Mouse (Mus musculus): ENCODE results near the gene Trappc12. TPM values are rescaled to one million over a fixed set of nuclear protein-coding genes. Genes with fewer than 3 reads are reported as not detected.
"Not testable (repeated sequence)": the region's sequence is repeated elsewhere in the genome, so short reads cannot be mapped to it uniquely, and the experiment has no call there.

Gene Trappc12
- polyA plus RNA-seq, 1 experiment from 2014 or later, result 46.0 TPM

DNA sequence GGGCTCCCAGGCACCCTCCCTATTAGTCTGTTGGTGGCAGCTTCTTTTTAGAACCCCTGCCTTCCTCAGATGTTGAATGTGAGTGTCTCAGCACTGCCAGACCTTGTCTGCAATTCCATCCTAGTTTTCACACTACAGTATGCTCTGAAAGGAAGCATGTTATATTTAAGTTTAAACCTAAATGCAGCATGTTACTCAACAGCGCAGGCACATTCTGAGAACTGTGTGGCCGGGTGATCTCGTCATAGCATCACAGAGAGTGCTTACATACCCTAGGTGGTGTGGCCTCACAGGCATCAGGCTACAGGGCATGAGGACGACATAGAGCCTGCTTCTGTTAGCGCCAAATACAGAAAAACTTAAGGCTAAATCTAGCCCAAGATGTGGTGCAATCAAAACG, 25.4 kb upstream of the Trappc12 start:
- H3K9me3 ChIP-seq, result no peaks in the 10 kb centered on the region
- WGBS, result 86% methylated on average over 6 of the region's 6 CpGs
- H3K4me1 ChIP-seq (replicated peaks), result peaks cover 29% of the 10 kb centered on the region
- H3K4me2 ChIP-seq (replicated peaks), result no peak overlapping the region
- no peak for ATAC-seq
- H3K36me3 ChIP-seq, result peaks cover 5% of the 10 kb centered on the region
- peak overlapping the region; percentile 54 for H3K27ac ChIP-seq
- H3K9ac ChIP-seq (replicated peaks), result no peak overlapping the region
- no peaks in the 10 kb centered on the region for H3K27me3 ChIP-seq
- H3K4me3 ChIP-seq (replicated peaks), result no peak overlapping the region

DNA sequence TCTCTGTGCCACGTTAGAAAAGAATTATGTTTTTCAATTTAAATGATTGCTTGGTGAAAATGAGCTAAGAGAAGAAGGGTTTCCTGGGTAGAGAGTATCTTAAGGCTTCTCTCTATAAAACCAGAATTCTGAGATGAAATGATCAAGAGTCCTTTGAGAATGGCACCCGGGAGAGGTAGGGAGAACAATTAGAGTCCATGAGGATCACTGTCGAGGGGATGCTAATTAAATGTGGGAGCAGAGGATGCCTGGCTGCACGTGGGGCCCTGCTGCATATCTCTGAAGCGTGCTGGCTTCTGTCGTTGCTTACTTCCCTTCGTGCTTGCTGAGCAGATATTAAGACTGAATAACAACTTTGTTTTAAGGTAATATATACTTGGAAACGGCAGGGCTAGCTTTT, 24.8 kb upstream of the Trappc12 start:
- Histone ChIP-seq H3K4me2 (replicated peaks) (no peak overlapping the region), H3K27ac (peak overlapping the region; percentile 54), H3K9me3 (no peaks in the 10 kb centered on the region), H3K27me3 (no peaks in the 10 kb centered on the region), H3K4me1 (replicated peaks) (peaks cover 26% of the 10 kb centered on the region), H3K36me3 (peaks cover 7% of the 10 kb centered on the region), H3K9ac (replicated peaks) (no peak overlapping the region), H3K4me3 (replicated peaks) (no peak overlapping the region)
- ATAC-seq, result no peak
- WGBS, result 19% methylated on average over 8 of the region's 8 CpGs

DNA sequence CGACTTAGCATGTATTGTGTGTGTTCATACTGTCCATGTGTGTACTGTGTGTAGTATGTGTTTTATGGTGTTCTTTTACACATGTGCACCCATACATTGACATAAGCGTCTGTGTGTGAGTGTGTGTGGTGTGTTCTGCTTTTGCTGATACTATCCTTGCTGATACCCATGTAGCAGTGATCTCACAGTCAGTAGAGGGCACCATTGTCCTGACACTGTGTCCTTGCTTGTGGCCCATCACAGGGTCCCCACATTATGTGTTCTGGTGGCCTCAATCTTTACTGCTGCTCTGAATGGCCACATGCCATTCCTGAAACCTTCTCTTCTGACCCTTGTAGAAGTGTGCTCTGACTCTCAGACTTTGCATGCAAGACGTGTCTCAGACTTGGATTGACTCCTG, 23.5 kb upstream of the Trappc12 start:
- WGBS, result 89% methylated on average over 3 of the region's 3 CpGs
- peaks cover 15% of the 10 kb centered on the region for H3K36me3 ChIP-seq
- no peak overlapping the region; the same call in 1 of the 2 replicates for H3K27ac ChIP-seq
- no peak overlapping the region for H3K9ac ChIP-seq (replicated peaks)
- 0 out of 2 replicates have a peak, but pooled peaks have one; percentile 40 for ATAC-seq
- H3K4me3 ChIP-seq (replicated peaks), result no peak overlapping the region
- no peak overlapping the region for H3K4me2 ChIP-seq (replicated peaks)
- no peaks in the 10 kb centered on the region for H3K9me3 ChIP-seq
- H3K27me3 ChIP-seq, result no peaks in the 10 kb centered on the region
- H3K4me1 ChIP-seq (replicated peaks), result peaks cover 26% of the 10 kb centered on the region

DNA sequence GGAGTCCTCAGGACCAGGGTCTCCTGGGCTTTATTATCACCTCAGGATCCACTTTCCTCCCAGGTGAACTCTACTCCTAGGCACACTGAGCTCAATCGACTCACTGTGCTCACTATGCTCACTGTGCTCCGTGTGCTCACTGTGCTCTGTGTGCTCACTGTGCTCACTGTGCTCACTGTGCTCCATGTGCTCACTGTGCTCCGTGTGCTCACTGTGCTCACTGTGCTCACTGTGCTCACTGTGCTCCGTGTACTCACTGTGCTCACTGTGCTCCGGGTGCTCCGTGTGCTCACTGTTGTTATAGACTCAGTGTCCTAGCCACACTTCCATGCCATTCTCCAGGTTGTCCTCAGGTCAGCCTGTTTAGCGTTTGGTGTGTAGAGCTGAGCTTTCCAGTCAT, 19.7 kb upstream of the Trappc12 start:
- Histone ChIP-seq H3K36me3 (peaks cover 35% of the 10 kb centered on the region), H3K4me1 (replicated peaks) (peaks cover 12% of the 10 kb centered on the region), H3K9ac (replicated peaks) (no peak overlapping the region), H3K27ac (no peak overlapping the region), H3K4me2 (replicated peaks) (no peak overlapping the region), H3K27me3 (no peaks in the 10 kb centered on the region), H3K4me3 (replicated peaks) (no peak overlapping the region), H3K9me3 (no peaks in the 10 kb centered on the region)
- 90% methylated on average over 7 of the region's 7 CpGs for WGBS
- no peak for ATAC-seq

DNA sequence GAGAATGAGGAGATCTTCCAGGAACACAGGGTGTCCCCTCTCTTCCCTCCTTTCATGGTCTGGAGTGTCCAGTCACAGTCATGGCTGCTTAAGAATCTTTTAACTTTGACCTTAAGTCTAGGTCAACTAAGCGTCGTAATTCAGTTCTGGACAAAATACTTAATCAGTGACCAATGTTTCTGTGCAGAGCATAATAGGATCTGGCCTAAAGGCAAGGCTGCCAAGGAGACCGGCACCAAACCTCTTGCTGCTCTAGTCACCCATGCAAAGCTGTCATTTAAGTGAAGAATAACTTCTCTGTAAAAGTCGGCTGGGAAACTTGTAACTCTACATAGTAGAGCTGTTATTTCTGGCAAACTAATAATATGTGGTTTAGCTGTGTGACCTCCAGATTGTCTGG, 5.7 kb upstream of the Trappc12 start:
- Histone ChIP-seq H3K27ac (no peak overlapping the region), H3K27me3 (no peaks in the 10 kb centered on the region), H3K36me3 (0 out of 2 replicates have a peak, but pooled peaks cover 6% of the 10 kb centered on the region), H3K9me3 (no peaks in the 10 kb centered on the region), H3K4me1 (replicated peaks) (peaks cover 21% of the 10 kb centered on the region), H3K4me2 (replicated peaks) (no peak overlapping the region), H3K9ac (replicated peaks) (no peak overlapping the region), H3K4me3 (replicated peaks) (no peak overlapping the region)
- ATAC-seq, result no peak
- 86% methylated on average over 4 of the region's 4 CpGs for WGBS

DNA sequence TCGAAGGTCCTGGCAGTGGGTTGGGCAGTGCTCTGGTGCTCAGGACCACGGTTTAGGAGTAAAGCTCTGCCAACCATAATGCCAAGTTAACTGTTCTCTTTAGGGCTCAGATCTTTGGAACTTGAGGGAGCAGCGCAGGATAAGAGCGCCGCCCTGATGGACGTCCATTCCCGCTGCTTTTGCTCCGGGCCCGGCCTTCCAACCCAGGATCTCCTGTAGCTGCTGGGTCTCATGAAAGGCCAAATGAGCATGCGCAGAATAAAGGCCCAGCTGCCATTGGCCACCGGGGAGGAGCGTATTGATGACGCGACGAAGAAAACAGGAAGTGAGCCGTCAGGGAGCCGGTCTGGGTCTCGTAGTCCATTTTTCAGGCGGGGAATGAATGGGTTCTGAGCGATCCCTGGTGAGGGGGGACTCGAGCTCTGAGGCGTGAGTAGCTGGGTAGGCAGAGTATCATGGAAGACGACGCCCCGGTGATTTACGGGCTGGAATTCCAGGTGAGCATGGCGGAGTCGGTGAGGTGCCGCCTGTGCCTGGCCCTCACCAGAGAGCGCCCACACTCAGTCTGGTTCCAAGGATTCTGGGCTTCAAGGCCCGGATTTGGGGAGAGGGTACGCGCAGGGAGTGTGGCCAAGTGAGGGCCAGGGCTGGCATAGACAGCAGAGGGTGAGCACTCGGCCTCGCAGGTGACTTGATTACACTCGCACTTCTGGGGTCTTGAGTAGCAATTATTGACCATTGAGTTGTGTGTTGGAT, 1.4 kb upstream of the Trappc12 start, which contains the start of gene Eipr1:
Gene Eipr1, plus strand, starts transcription at position 296 of the 756 bp plus-strand sequence.
- Histone ChIP-seq H3K4me3 (replicated peaks) (peak within 1 kb of the TSS; percentile 84), H3K9ac (replicated peaks) (peak within 1 kb of the TSS; percentile 85), H3K4me2 (replicated peaks) (peak within 1 kb of the TSS; percentile 98), H3K4me1 (replicated peaks) (peaks cover 40% of the 10 kb centered on the region), H3K27ac (peak within 1 kb of the TSS; percentile 68), H3K27me3 (no peaks in the 10 kb centered on the region), H3K36me3 (peaks cover 11% of the 10 kb centered on the region), H3K9me3 (no peaks in the 10 kb centered on the region)
- ATAC-seq, result peak; percentile 80
- WGBS, result 4% methylated on average over 36 of the region's 36 CpGs

DNA sequence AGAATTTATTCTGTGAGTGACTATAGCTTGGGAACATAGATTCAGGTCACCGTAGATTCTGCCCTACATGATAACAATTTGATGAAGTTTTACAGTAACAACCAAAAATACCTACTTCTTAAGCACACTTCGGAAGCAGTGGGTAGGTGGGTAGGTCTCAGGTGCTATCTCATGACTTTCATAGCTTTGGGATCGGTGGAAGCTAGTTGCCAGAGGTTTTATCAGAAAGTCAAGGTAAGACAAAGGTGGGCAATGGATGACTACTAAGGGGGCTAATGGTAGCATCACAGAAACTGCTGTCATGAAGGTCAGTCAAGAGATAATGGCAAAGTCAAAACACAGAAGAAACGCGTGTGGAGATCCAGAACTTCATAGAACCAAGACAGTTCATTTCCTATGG, 604 bp upstream of the Trappc12 start:
- H3K36me3 ChIP-seq, result peaks cover 19% of the 10 kb centered on the region
- peak overlapping the region; percentile 55 for H3K27ac ChIP-seq
- H3K4me1 ChIP-seq (replicated peaks), result peaks cover 41% of the 10 kb centered on the region
- no peak overlapping the region for H3K9ac ChIP-seq (replicated peaks)
- peak overlapping the region; percentile 84; the same call in 1 of the 2 replicates for H3K4me3 ChIP-seq (replicated peaks)
- H3K9me3 ChIP-seq, result no peaks in the 10 kb centered on the region
- ATAC-seq, result no peak
- peak overlapping the region; percentile 98 for H3K4me2 ChIP-seq (replicated peaks)
- no peaks in the 10 kb centered on the region for H3K27me3 ChIP-seq
- WGBS, result 96% methylated on average over 5 of the region's 5 CpGs

DNA sequence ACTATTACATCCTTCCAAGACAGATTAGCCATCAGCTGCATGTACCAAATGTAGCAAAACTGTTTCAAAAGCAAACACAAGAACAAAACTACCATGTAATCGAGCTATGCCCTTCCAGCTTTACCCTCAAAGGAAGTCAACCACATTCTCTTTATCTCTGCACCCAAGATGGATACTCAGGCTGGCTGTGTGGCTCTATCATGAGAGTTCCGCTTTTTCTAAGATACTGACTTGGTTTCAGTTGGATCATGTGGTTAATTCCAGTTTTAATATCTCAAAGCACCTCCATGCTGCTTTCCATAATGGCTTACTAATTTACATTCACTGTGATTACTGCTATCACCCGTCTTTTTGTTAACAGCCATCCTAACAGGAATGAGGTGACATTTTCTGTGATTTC, 6.9 kb downstream of the Trappc12 start:
- Histone ChIP-seq H3K36me3 (peaks cover 49% of the 10 kb centered on the region), H3K9me3 (no peaks in the 10 kb centered on the region), H3K4me3 (replicated peaks) (no peak overlapping the region), H3K27me3 (no peaks in the 10 kb centered on the region), H3K4me1 (replicated peaks) (peaks cover 24% of the 10 kb centered on the region), H3K4me2 (replicated peaks) (no peak overlapping the region), H3K9ac (replicated peaks) (no peak overlapping the region), H3K27ac (no peak overlapping the region)
- no peak for ATAC-seq
- WGBS, result 86% methylated on average over 3 of the region's 3 CpGs

DNA sequence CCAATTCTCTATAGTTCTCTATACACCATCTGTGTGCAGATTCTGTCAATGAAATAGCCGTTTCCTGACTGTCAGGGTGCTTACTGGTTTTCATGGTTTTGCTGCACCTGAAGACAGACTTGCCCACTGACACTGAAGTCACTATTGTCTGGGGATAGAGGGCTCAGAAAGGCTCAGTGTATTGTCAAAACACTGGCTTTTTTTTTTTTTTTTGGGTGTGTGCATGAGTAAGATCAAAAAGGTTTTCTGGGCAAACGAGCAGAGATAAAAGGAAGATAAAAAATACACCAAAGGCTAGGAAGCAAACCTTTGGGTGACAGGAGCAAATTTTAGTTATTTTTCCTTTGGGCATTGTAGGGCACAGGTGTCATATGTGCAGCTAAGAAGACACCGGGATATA, 15.0 kb downstream of the Trappc12 start:
- 90% methylated on average over 3 of the region's 3 CpGs for WGBS
- peaks cover 47% of the 10 kb centered on the region for H3K36me3 ChIP-seq
- H3K4me2 ChIP-seq (replicated peaks), result no peak overlapping the region
- no peaks in the 10 kb centered on the region for H3K27me3 ChIP-seq
- H3K4me1 ChIP-seq (replicated peaks), result no peaks in the 10 kb centered on the region
- no peak overlapping the region for H3K27ac ChIP-seq
- no peak overlapping the region for H3K4me3 ChIP-seq (replicated peaks)
- no peak overlapping the region for H3K9ac ChIP-seq (replicated peaks)
- no peak for ATAC-seq
- H3K9me3 ChIP-seq, result peaks cover 3% of the 10 kb centered on the region; the same call in 1 of the 2 replicates

DNA sequence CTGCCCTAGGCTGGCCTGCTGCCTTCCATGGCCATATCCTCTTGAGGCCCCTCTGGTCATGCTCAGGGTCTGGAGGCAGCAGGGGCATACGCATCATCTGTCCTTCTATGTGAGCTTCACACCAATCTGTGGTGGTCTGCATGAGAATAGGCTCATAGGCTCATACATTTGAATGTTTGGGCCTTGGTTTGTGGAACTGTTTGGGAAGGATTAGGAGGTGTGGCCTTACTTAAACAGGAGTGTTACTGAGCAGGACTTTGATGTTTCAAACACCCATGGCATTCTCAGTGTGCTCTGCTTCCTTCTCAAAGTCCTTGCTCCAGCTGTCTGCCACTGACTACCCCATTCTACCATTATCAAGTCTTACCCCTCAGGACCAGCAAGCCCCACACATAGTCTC, 16.0 kb downstream of the Trappc12 start:
- Histone ChIP-seq H3K4me3 (replicated peaks) (no peak overlapping the region), H3K9me3 (peaks cover 3% of the 10 kb centered on the region; the same call in 1 of the 2 replicates), H3K9ac (replicated peaks) (no peak overlapping the region), H3K27ac (no peak overlapping the region), H3K36me3 (peaks cover 48% of the 10 kb centered on the region), H3K4me1 (replicated peaks) (no peaks in the 10 kb centered on the region), H3K4me2 (replicated peaks) (no peak overlapping the region), H3K27me3 (no peaks in the 10 kb centered on the region)
- no peak for ATAC-seq
- WGBS, result 96% methylated on average over 1 of the region's 1 CpGs

DNA sequence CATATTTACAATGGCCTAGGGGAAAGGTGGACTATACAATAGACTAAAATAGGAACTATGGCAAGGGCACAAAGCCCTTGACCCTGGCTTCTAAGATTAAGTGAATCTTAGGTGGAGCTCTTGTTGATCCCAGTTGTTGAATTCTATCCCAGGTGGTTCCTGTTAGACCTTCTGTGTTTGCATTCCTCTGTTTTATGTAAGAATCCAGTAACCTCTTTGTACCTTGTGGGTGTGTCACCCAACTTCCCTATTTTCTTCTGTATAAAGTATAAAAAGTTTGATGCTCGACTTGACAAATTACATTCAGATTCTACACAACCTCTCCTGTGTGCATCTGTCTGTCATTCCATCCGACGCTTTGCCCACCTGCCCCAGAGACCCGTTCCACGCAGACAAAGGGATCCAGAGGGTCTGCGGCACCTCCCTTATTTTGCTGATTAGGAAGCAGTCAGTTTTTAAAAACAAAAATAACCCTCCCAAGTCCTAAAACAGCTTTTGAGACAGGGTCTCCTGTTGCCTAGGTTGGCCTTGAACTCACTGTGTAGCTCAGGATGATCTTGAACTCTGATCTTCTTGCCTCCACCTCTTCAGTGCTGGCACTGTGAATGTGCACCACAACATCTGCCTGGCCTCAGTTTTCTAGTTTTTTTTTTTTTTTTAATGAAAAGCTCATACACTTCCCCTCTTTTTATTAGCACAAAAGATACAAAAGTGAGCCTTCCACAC, 16.6 kb downstream of the Trappc12 start:
- H3K9ac ChIP-seq (replicated peaks); H3K4me1 ChIP-seq (replicated peaks); H3K27ac ChIP-seq; H3K27me3 ChIP-seq; ATAC-seq; H3K4me3 ChIP-seq (replicated peaks); H3K9me3 ChIP-seq; H3K4me2 ChIP-seq (replicated peaks): not testable (repeated sequence)
- 98% methylated on average over 6 of the region's 6 CpGs for WGBS
- peaks cover 54% of the 10 kb centered on the region for H3K36me3 ChIP-seq

DNA sequence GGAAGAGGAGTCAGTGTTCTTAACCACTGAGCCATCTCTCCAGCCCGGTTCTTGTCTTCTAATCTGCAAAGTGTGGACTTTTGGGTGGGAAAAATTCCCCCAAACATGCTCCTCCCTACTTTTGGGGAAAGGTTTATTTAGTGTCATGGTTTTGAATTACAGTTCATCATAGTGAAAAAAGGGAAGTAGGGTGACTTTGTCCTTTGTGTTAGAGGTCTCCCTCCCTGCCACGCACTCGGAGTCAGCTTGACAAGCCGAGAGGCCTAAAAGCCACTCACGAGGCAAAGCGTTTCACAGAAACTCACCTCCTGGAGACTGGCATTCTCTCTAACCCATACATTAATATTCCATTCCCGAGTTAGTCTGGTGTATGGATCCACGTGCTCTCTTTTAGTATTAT, 17.6 kb downstream of the Trappc12 start:
- no peak overlapping the region for H3K4me2 ChIP-seq (replicated peaks)
- no peak overlapping the region for H3K4me3 ChIP-seq (replicated peaks)
- ATAC-seq, result no peak
- H3K27ac ChIP-seq, result no peak overlapping the region
- peaks cover 54% of the 10 kb centered on the region for H3K36me3 ChIP-seq
- no peaks in the 10 kb centered on the region for H3K4me1 ChIP-seq (replicated peaks)
- 97% methylated on average over 8 of the region's 8 CpGs for WGBS
- peaks cover 3% of the 10 kb centered on the region; the same call in 1 of the 2 replicates for H3K9me3 ChIP-seq
- no peak overlapping the region for H3K9ac ChIP-seq (replicated peaks)
- H3K27me3 ChIP-seq, result no peaks in the 10 kb centered on the region
